Mouse (Mus musculus): ENCODE measurements around the gene Sub1. TPM values are rescaled to one million over a fixed set of nuclear protein-coding genes. Genes with fewer than 3 reads are reported as not detected.

The Sub1 gene
- total RNA-seq, 2 experiments from 2014 or later, result 295 to 303 TPM

- no peak for DNase-seq (ENCODE audit: low spot score in 2 of 2)
- intact Hi-C loops (cut with DNase I), result loop anchor here (10.0 kb wide), 1 partner anchor 589 kb away; no protein-coding TSS in a partner anchor
Measured at GRCm38 (mm10) chr15:11975836-11976235, 20.9 kb downstream of the Sub1 start.

GRCm38 (mm10) chr15:11971854-11972420 lies 24.8 kb downstream of the Sub1 start:
- intact Hi-C loops (cut with DNase I), result loop anchor here (2.0 to 10.0 kb wide), 4 partner anchors 115 to 593 kb away; no protein-coding TSS in a partner anchor
- peak; percentile 75 to 82 for DNase-seq (ENCODE audit: low spot score in 2 of 2)

GRCm38 (mm10) chr15:11970621-11971020 lies 26.2 kb downstream of the Sub1 start:
- DNase-seq (ENCODE audit: low spot score in 2 of 2), result no peak
- intact Hi-C loops (cut with DNase I), result loop anchor here (5.0 to 10.0 kb wide), 3 partner anchors 117 to 594 kb away; no protein-coding TSS in a partner anchor

GRCm38 (mm10) chr15:11968851-11969250 lies 27.9 kb downstream of the Sub1 start:
- DNase-seq (ENCODE audit: low spot score in 2 of 2), result no peak
- intact Hi-C loops (cut with DNase I), result loop anchor here (10.0 kb wide), 1 partner anchor 934 kb away; the partner anchor contains the start of gene Rxfp3

- no peak for DNase-seq (ENCODE audit: low spot score in 2 of 2)
- intact Hi-C loops (cut with DNase I), result loop anchor here (1.0 to 10.0 kb wide), 4 partner anchors 213 to 932 kb away; partner anchors contain the start of gene Rxfp3
Measured at GRCm38 (mm10) chr15:11966367-11966766, 30.4 kb downstream of the Sub1 start.

- intact Hi-C loops (cut with DNase I), result loop anchor here (10.0 kb wide), 1 partner anchor 931 kb away; the partner anchor contains the start of gene Rxfp3
- no peak for DNase-seq (ENCODE audit: low spot score in 2 of 2)
Measured at GRCm38 (mm10) chr15:11965201-11965845, 31.5 kb downstream of the Sub1 start.

GRCm38 (mm10) chr15:11963791-11964525 lies 32.8 kb downstream of the Sub1 start:
- DNase-seq (ENCODE audit: low spot score in 2 of 2), result no peak
- intact Hi-C loops (cut with DNase I), result loop anchor here (10.0 kb wide), 1 partner anchor 929 kb away; the partner anchor contains the start of gene Rxfp3

GRCm38 (mm10) chr15:11959716-11960115 lies 37.1 kb downstream of the Sub1 start:
- DNase-seq (ENCODE audit: low spot score in 2 of 2), result no peak
- intact Hi-C loops (cut with DNase I), result loop anchor here (10.0 kb wide), 1 partner anchor 925 kb away; the partner anchor contains the start of gene Rxfp3

GRCm38 (mm10) chr15:11956129-11956528 lies 40.7 kb downstream of the Sub1 start:
- intact Hi-C loops (cut with DNase I), result no loop called here
- DNase-seq (ENCODE audit: low spot score in 2 of 2), result no peak

- no peak for DNase-seq (ENCODE audit: low spot score in 2 of 2)
- intact Hi-C loops (cut with DNase I), result no loop called here
Measured at GRCm38 (mm10) chr15:11954190-11954589, 42.6 kb downstream of the Sub1 start.

- intact Hi-C loops (cut with DNase I), result no loop called here
- no peak for DNase-seq (ENCODE audit: low spot score in 2 of 2)
Measured at GRCm38 (mm10) chr15:11952159-11952558, 44.6 kb downstream of the Sub1 start.

GRCm38 (mm10) chr15:11951181-11951580 lies 45.6 kb downstream of the Sub1 start:
- DNase-seq (ENCODE audit: low spot score in 2 of 2), result no peak
- intact Hi-C loops (cut with DNase I), result no loop called here

- no peak for DNase-seq (ENCODE audit: low spot score in 2 of 2)
- intact Hi-C loops (cut with DNase I), result no loop called here
Measured at GRCm38 (mm10) chr15:11950144-11950543, 46.6 kb downstream of the Sub1 start.

- intact Hi-C loops (cut with DNase I), result no loop called here
- no peak for DNase-seq (ENCODE audit: low spot score in 2 of 2)
Measured at GRCm38 (mm10) chr15:11949490-11949889, 47.3 kb downstream of the Sub1 start.

GRCm38 (mm10) chr15:11940855-11941254 lies 55.9 kb downstream of the Sub1 start:
- intact Hi-C loops (cut with DNase I), result no loop called here
- no peak for DNase-seq (ENCODE audit: low spot score in 2 of 2)

Other genes with a start within 250 kb of the Sub1 start
- 10 to 100 TPM; 12.6 TPM for gene Npr3, start 89.7 kb downstream of the Sub1 start, total RNA-seq (2021)
- gene Zfr, start 120.8 kb upstream of the Sub1 start, total RNA-seq (2021), result 100 to 1,000 TPM; 331 to 349 TPM
- gene Mtmr12, start 208.0 kb upstream of the Sub1 start, total RNA-seq (2021), result 10 to 100 TPM; 41.4 to 47.3 TPM

All from left cerebral cortex, postnatal 36 days (tissue).